Mouse (Mus musculus): Measurements from ENCODE around the gene Gm17455. TPM values are rescaled to one million over a fixed set of nuclear protein-coding genes. Genes with fewer than 3 reads are reported as not detected.

Gm17455 gene
- polyA plus RNA-seq, 1 experiment = 20.5 TPM

- Histone ChIP-seq H3ac (ENCODE audit: control insufficient read depth, insufficient read length) (no peak overlapping the region), H3K36me3 (ENCODE audit: control insufficient read depth, insufficient read depth) (no peaks in the 10 kb centered on the region), H3K4me3 (no peak overlapping the region), H3K4me2 (ENCODE audit: low read depth) (no peak overlapping the region), H3K79me2 (ENCODE audit: control insufficient read depth, insufficient read depth) (no peaks in the 10 kb centered on the region), H3K27me3 (ENCODE audit: control insufficient read depth, insufficient read depth, insufficient read length) (no peaks in the 10 kb centered on the region)
- TF ChIP-seq POLR2AphosphoS2 (IDR thresholded peaks at IDR 0.05; ENCODE audit: insufficient read length, low read depth) (no peak), TCF12 (IDR thresholded peaks at IDR 0.05; ENCODE audit: insufficient read depth, poor library complexity, severe bottlenecking) (no peak), MAX (IDR thresholded peaks at IDR 0.05; ENCODE audit: low read depth) (no peak)
These were observed 22.8 kb upstream of the Gm17455 start for GRCm38 (mm10) chr10:60376704-60377103.

- no peak overlapping the region for H3ac ChIP-seq (ENCODE audit: control insufficient read depth, insufficient read length)
- H3K4me3 ChIP-seq = no peak overlapping the region
- no peaks in the 10 kb centered on the region for H3K27me3 ChIP-seq (ENCODE audit: control insufficient read depth, insufficient read depth, insufficient read length)
- TF ChIP-seq TCF12 (IDR thresholded peaks at IDR 0.05; ENCODE audit: insufficient read depth, poor library complexity, severe bottlenecking) = peak; percentile 74
- peak; percentile 87 to 96 (median 93) for TF ChIP-seq MYOD1 (IDR thresholded peaks at IDR 0.05; ENCODE audit: control insufficient read depth in 1 of 3, insufficient read length in 2 of 3, low read depth in 2 of 3)
- TF ChIP-seq USF1 (IDR thresholded peaks at IDR 0.05; ENCODE audit: low read depth) = no peak
- TF ChIP-seq CEBPB (IDR thresholded peaks at IDR 0.05; ENCODE audit: insufficient read depth, poor library complexity, severe bottlenecking) = no peak
- peak; percentile 28 to 73 (median 36) for TF ChIP-seq MYOG (IDR thresholded peaks at IDR 0.05; ENCODE audit: control insufficient read depth in 1 of 3, insufficient read depth in 1 of 3, insufficient read length in 2 of 3, low read depth in 2 of 3)
- no peak for TF ChIP-seq POLR2AphosphoS2 (IDR thresholded peaks at IDR 0.05; ENCODE audit: insufficient read length, low read depth)
- no peaks in the 10 kb centered on the region for H3K36me3 ChIP-seq (ENCODE audit: control insufficient read depth, insufficient read depth)
- H3K79me2 ChIP-seq (ENCODE audit: control insufficient read depth, insufficient read depth) = no peaks in the 10 kb centered on the region
- H3K4me2 ChIP-seq (ENCODE audit: low read depth) = peak overlapping the region; percentile 44
These were observed 20.0 kb upstream of the Gm17455 start for GRCm38 (mm10) chr10:60379419-60379957.

GRCm38 (mm10) chr10:60380229-60380628 lies 19.3 kb upstream of the Gm17455 start:
- Histone ChIP-seq H3ac (ENCODE audit: control insufficient read depth, insufficient read length) (no peak overlapping the region), H3K27me3 (ENCODE audit: control insufficient read depth, insufficient read depth, insufficient read length) (no peaks in the 10 kb centered on the region), H3K4me2 (ENCODE audit: low read depth) (peak overlapping the region; percentile 44), H3K36me3 (ENCODE audit: control insufficient read depth, insufficient read depth) (no peaks in the 10 kb centered on the region), H3K4me3 (no peak overlapping the region), H3K79me2 (ENCODE audit: control insufficient read depth, insufficient read depth) (no peaks in the 10 kb centered on the region)
- TF ChIP-seq MYOG (IDR thresholded peaks at IDR 0.05; ENCODE audit: control insufficient read depth in 1 of 3, insufficient read depth in 1 of 3, insufficient read length in 2 of 3, low read depth in 2 of 3) = no peak
- TF ChIP-seq MAX (IDR thresholded peaks at IDR 0.05; ENCODE audit: low read depth) = no peak
- no peak for TF ChIP-seq POLR2A (IDR thresholded peaks at IDR 0.05; ENCODE audit: insufficient read length, low read depth)

- TF ChIP-seq E2F4 (IDR thresholded peaks at IDR 0.05; ENCODE audit: insufficient read depth) = no peak
- no peak for TF ChIP-seq MYOG (IDR thresholded peaks at IDR 0.05; ENCODE audit: control insufficient read depth in 1 of 3, insufficient read depth in 1 of 3, insufficient read length in 2 of 3, low read depth in 2 of 3)
- no peak for TF ChIP-seq REST (IDR thresholded peaks at IDR 0.05; ENCODE audit: insufficient read depth, insufficient read length)
- TF ChIP-seq MYOD1 (IDR thresholded peaks at IDR 0.05; ENCODE audit: control insufficient read depth in 1 of 3, insufficient read length in 2 of 3, low read depth in 2 of 3) = no peak
- no peaks in the 10 kb centered on the region for H3K36me3 ChIP-seq (ENCODE audit: control insufficient read depth, insufficient read depth)
- H3ac ChIP-seq (ENCODE audit: control insufficient read depth, insufficient read length) = no peak overlapping the region
- no peaks in the 10 kb centered on the region for H3K79me2 ChIP-seq (ENCODE audit: control insufficient read depth, insufficient read depth)
- H3K4me2 ChIP-seq (ENCODE audit: low read depth) = no peak overlapping the region
- no peaks in the 10 kb centered on the region for H3K27me3 ChIP-seq (ENCODE audit: control insufficient read depth, insufficient read depth, insufficient read length)
- H3K4me3 ChIP-seq = no peak overlapping the region
These were observed 18.2 kb upstream of the Gm17455 start for GRCm38 (mm10) chr10:60381142-60381925.

- TF ChIP-seq MYOG (IDR thresholded peaks at IDR 0.05; ENCODE audit: control insufficient read depth in 1 of 3, insufficient read depth in 1 of 3, insufficient read length in 2 of 3, low read depth in 2 of 3) (peak in 1 of 3 experiments; percentile 6), MYOD1 (IDR thresholded peaks at IDR 0.05; ENCODE audit: control insufficient read depth in 1 of 3, insufficient read length in 2 of 3, low read depth in 2 of 3) (peak in 1 of 3 experiments; percentile 28), USF1 (IDR thresholded peaks at IDR 0.05; ENCODE audit: low read depth) (no peak)
- H3K4me3 ChIP-seq = no peak overlapping the region
- H3K4me2 ChIP-seq (ENCODE audit: low read depth) = no peak overlapping the region
- no peaks in the 10 kb centered on the region for H3K27me3 ChIP-seq (ENCODE audit: control insufficient read depth, insufficient read depth, insufficient read length)
- no peak overlapping the region for H3ac ChIP-seq (ENCODE audit: control insufficient read depth, insufficient read length)
- no peaks in the 10 kb centered on the region for H3K79me2 ChIP-seq (ENCODE audit: control insufficient read depth, insufficient read depth)
- H3K36me3 ChIP-seq (ENCODE audit: control insufficient read depth, insufficient read depth) = no peaks in the 10 kb centered on the region
These were observed 11.2 kb upstream of the Gm17455 start for GRCm38 (mm10) chr10:60388332-60388731.

GRCm38 (mm10) chr10:60389447-60389865 lies 10.1 kb upstream of the Gm17455 start:
- Histone ChIP-seq H3K79me2 (ENCODE audit: control insufficient read depth, insufficient read depth) (no peaks in the 10 kb centered on the region), H3K4me2 (ENCODE audit: low read depth) (peak overlapping the region; percentile 63), H3K27me3 (ENCODE audit: control insufficient read depth, insufficient read depth, insufficient read length) (no peaks in the 10 kb centered on the region), H3ac (ENCODE audit: control insufficient read depth, insufficient read length) (no peak overlapping the region), H3K36me3 (ENCODE audit: control insufficient read depth, insufficient read depth) (no peaks in the 10 kb centered on the region), H3K4me3 (no peak overlapping the region)
- TF ChIP-seq MYOG (IDR thresholded peaks at IDR 0.05; ENCODE audit: control insufficient read depth in 1 of 3, insufficient read depth in 1 of 3, insufficient read length in 2 of 3, low read depth in 2 of 3) (peak in 1 of 3 experiments; percentile 37), REST (IDR thresholded peaks at IDR 0.05; ENCODE audit: insufficient read depth, insufficient read length) (no peak), MYOD1 (IDR thresholded peaks at IDR 0.05; ENCODE audit: control insufficient read depth in 1 of 3, insufficient read length in 2 of 3, low read depth in 2 of 3) (peak in 2 of 3 experiments; percentile 21 to 68), TCF12 (IDR thresholded peaks at IDR 0.05; ENCODE audit: insufficient read depth, poor library complexity, severe bottlenecking) (no peak), TCF3 (IDR thresholded peaks at IDR 0.05; ENCODE audit: insufficient read length, low read depth) (no peak)
